Mouse (Mus musculus) cerebellum, adult 11 months (tissue): Measurements from ENCODE around the gene Dao.
A peak's percentile ranks its signal among the peaks of the same experiment; 100 is the strongest.

Experiments used
- DNase-seq: peaks from one replicate; pipeline ENCODE4 v3.0.0; 2022

Gene Dao

GRCm38 (mm10) chr5:113984025-113984740, 19.3 kb upstream of the Dao start:
- no peak for DNase-seq

GRCm38 (mm10) chr5:113985737-113986136, 17.8 kb upstream of the Dao start:
- DNase-seq = no peak

GRCm38 (mm10) chr5:113986182-113986961, 17.1 kb upstream of the Dao start:
- no peak for DNase-seq

- no peak for DNase-seq
Measured at GRCm38 (mm10) chr5:113989437-113990024, 14.0 kb upstream of the Dao start.

GRCm38 (mm10) chr5:113990593-113990992, 12.9 kb upstream of the Dao start:
- DNase-seq = no peak

DNA sequence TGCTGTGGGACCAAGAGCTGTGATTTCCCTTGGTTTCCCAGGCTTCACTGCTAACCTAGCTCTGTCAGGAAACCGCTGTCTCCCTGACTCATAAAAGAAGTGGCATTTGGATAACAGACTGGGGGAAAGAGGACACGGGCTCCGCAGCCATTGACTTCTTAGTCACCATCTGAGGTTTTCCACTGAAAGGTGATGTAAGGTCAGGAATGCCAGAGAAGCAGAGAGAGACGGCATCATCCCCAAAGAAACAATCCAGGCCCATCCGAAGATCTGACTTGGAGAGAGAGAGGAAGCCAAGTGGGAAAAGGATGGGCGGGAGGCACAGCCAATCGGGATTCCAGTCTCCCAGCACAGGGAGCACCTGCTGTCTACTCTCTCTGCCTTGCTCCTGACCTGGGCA, 12.4 kb upstream of the Dao start:
- DNase-seq = no peak

GRCm38 (mm10) chr5:113992339-113992831, 11.1 kb upstream of the Dao start:
- no peak for DNase-seq

DNA sequence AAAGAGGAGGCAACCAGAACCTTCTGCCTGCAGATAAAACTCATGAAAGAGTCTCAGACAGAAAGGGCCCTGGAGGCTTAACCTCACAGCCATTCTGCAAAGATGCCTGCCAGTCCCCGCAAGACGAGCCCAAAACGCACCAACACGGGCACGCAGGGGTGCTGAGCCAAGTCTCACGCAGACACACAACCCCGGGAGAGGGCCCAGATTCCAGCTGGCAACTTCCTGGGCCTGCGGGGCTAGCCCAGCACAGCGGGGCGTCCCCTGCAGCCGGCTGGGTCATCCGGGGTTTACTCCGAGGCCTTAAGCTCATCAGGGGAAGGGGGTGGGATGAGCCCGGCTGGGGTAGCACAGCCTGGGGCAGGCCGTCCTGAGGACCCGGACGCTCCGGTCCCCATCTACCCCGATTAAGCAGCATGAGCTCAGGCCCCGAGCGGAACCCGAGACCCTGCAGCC, 10.4 kb upstream of the Dao start:
- DNase-seq = peak; percentile 61

DNA sequence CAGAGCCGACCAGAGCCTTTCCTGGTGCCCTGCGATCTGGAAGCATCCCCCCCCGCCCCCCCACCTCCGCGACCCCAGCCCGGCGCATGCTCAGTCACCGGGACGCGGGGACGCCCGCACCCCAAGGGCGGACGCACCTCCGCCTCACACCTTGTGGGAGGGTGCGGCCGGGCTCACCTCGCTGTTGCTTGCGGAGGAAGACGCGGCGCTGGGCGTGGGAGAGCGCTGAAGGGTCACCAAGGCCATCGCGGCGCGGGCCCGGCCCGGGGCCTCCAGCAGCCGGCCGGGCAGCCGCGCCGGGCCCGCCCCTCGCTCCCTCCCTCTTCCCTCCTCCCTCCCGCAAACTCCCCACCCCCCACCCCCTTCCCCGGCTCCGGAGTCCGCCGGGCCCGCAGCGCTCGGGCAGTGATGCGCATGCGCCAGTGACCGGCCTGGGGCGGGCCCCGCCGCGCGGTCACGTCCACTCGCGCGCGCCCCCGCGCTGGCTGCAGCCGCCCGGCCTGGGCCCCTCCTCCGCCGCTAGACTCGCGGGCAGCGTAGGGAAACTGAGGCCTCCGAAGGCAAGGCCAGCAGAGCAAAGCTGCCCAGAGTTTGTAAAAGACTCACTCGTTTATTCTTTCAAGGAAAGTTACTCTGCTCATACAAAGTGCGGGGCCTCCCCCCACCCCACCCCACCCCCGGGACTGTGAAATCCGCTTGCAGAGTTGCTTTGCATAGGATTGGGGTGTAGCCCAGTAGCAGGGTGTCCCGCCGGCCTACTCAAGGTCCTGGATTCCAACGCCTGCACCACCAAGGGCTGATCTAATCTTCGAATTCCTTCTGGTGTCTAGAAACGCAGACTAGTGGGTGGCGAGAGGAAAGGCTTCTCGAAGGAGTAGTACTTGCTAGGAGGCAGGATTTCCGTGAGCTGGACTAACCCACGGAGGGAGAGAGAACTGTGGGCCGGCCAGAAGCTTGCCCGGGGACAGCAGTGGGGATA, 9.7 kb upstream of the Dao start, which contains the start of gene Ssh1:
TSS of gene Ssh1 (minus strand) at position 408 of the 979 bp plus-strand sequence.
- peak; percentile 89 for DNase-seq

DNA sequence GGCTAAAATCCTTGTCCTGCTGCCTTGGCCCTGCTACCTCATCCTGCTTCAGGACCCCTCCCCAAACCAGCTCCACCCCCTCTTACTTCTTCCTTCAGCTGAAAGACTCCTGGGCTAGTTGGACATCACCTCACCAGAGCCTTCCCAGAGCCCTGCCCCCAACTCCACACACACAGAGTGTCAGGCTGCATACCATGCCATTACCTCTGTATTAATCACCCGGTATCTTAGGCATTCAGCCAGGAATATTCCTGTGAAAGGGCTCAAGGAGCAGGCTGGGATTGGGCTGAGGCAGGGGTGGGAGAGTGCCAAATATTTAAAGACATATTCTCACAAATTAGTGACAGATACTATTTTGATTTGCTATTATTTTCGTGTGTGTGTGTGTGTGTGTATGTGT, 7.0 kb upstream of the Dao start:
- no peak for DNase-seq

- DNase-seq = no peak
Measured at GRCm38 (mm10) chr5:113999382-113999781, 4.1 kb upstream of the Dao start.

DNA sequence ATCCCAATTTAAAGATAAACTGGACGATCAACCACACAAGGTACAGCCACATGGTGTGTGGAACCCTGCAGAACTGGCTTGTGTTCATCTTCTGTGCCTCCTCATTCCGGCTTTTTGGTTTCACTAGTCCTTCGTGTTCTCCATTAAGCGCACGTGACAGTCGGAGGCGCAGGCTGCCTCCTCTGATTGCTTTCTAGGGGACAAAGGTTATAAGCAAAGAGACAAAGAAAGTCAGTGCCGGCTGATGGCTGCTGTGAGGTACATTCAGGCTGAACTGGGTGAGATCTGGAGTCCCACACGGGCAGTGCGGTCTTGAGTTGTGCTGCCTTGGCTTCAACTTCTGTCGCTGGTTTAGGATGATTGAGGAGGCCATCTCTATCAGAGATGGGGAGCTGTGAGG, 1.1 kb downstream of the Dao start:
- DNase-seq = no peak

GRCm38 (mm10) chr5:114005100-114005499, 1.6 kb downstream of the Dao start:
- no peak for DNase-seq

DNA sequence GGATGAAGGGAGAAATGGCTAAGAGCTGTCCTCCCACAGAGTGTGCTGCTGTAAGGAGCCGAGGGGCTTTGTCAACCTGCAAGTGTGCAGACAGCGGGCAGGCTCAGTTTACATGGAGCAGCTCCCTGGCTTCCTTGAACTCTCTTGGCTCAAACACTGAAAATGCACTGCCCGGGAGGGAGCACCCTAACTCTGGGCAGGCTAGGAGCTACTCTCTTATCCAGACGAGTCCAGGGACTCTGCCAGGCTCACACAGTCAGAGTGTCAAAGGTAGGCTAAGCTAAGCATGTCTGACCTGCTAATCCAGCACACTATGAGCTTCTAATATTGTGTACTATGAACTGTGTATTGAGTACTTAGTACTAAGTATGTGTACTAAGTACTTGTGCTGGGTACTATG, 3.5 kb downstream of the Dao start:
- DNase-seq = no peak

DNA sequence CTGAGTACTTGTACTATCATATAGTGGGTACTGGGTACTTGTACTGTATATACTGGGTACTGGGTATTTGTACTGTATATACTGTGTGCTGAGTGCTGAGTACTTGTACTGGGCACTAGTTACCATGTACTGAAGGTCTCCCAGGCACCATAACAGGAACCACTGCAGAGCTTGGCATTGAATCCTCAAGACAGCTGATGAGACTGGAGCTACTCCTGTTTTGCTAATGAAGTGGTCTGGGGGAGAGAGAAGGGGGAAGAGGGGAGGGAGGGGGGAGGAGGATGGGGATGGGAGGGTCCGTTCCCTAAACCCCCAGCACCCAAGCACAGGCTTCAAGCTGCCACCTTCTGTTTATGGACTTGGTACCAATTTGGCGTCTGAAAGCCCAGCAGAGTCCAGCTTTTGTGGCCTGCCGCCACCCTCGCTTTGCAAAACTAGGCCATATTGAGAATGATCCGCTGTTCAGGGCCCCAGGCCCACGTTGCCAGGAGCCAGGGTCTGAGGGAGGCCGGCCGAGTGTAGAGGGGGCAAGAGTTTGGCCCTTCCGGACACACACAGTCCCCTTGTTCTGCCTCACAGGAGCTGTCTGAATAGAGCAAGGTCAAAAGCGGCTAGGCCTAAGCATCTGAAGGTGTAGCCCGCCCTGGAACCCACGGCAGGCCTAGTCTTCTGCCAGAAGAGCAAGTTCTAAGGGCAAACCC, 4.4 kb downstream of the Dao start:
- DNase-seq = no peak

- no peak for DNase-seq
Measured at GRCm38 (mm10) chr5:114009049-114009448, 5.5 kb downstream of the Dao start.

DNA sequence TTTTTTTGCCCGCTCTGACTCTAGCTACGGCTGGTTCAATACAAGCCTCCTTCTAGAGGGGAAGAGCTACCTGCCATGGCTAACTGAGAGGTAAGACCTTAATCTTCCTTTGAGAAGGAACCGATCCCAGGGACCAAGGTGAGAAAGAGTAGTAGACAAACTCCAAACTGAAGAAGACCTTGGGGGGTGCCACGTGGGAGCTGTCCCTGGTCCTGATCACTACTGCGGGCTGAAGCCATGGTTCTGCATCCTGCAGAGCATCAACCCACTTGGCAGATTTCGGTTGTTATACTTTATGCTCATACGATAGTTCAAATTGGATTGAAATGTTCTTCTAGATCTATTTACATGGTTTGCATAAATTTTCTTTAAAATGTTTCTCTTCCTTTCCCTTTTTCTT, 11.6 kb downstream of the Dao start:
- no peak for DNase-seq

- DNase-seq = no peak
Measured at GRCm38 (mm10) chr5:114024390-114024789, 20.9 kb downstream of the Dao start.

- DNase-seq = no peak
Measured at GRCm38 (mm10) chr5:114024885-114025284, 21.4 kb downstream of the Dao start.

GRCm38 (mm10) chr5:114027217-114027944, 23.9 kb downstream of the Dao start:
- DNase-seq = no peak

DNA sequence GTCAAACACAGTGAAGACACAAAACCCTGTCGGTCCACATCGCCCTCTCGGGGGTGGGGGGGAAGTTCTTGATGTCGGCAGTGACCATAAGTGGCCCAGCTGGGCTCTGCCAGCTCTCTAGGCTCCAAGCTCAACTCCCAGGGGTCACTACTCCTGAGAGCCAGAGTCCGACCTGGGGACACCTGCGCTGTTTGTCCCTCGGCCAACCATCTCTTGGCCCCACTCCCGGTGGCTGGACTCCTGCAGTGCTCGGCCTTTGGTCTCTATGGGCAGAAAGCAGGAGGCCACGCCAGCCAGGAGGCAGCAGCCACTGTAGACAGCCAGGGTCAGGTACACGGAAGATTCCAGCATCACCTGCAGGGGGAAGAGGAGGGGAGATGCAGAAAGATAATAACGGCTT, 24.6 kb downstream of the Dao start:
- peak; percentile 69 for DNase-seq
